Mouse (Mus musculus): ENCODE data around the gene Rxylt1. TPM values are rescaled to one million over a fixed set of nuclear protein-coding genes. Genes with fewer than 3 reads are reported as not detected.

The Rxylt1 gene
- polyA plus RNA-seq, 1 experiment from 2014 or later: 42.8 TPM

- ATAC-seq (ENCODE audit: low FRiP score) (peak; percentile 78), DNase-seq (ENCODE audit: low spot score) (peak; percentile 56)
- Histone ChIP-seq H3K27me3 (ENCODE audit: control insufficient read depth, insufficient read depth, low read length) (no peaks in the 10 kb centered on the region), H3K27ac (peak within 1 kb of the TSS; percentile 92), H3K4me3 (replicated peaks; ENCODE audit: low read length) (peak within 1 kb of the TSS; percentile 76), H3K4me1 (replicated peaks; ENCODE audit: control insufficient read depth, insufficient read depth, low read length) (peaks cover 28% of the 10 kb centered on the region), H3K36me3 (replicated peaks; ENCODE audit: control insufficient read depth, insufficient read depth) (peaks cover 9% of the 10 kb centered on the region; the same call in 1 of the 2 replicates), H3K4me2 (replicated peaks) (peak within 1 kb of the TSS; percentile 67), H3K9me3 (ENCODE audit: control insufficient read depth, low read length) (no peaks in the 10 kb centered on the region), H3K9ac (peak within 1 kb of the TSS; percentile 89)
- WGBS: 0% methylated on average over 38 of the region's 79 CpGs
Observed at GRCm38 (mm10) chr10:122046904-122047726, 50.1 kb downstream of the Rxylt1 start, which contains the start of gene Srgap1. TSS of gene Srgap1 (minus strand) at chr10:122047315.

GRCm38 (mm10) chr10:122046511-122046903, 50.7 kb downstream of the Rxylt1 start:
- Histone ChIP-seq H3K9ac (peak overlapping the region; percentile 89), H3K4me2 (replicated peaks) (peak overlapping the region; percentile 67), H3K36me3 (replicated peaks; ENCODE audit: control insufficient read depth, insufficient read depth) (peaks cover 9% of the 10 kb centered on the region; the same call in 1 of the 2 replicates), H3K4me1 (replicated peaks; ENCODE audit: control insufficient read depth, insufficient read depth, low read length) (peaks cover 28% of the 10 kb centered on the region), H3K27ac (peak overlapping the region; percentile 92), H3K4me3 (replicated peaks; ENCODE audit: low read length) (peak overlapping the region; percentile 76), H3K9me3 (ENCODE audit: control insufficient read depth, low read length) (no peaks in the 10 kb centered on the region), H3K27me3 (ENCODE audit: control insufficient read depth, insufficient read depth, low read length) (no peaks in the 10 kb centered on the region)
- no peak for ATAC-seq (ENCODE audit: low FRiP score)
- no peak for DNase-seq (ENCODE audit: low spot score)
- 0% methylated on average over 13 of the region's 13 CpGs for WGBS

GRCm38 (mm10) chr10:122045946-122046345, 51.2 kb downstream of the Rxylt1 start:
- peaks cover 28% of the 10 kb centered on the region for H3K4me1 ChIP-seq (replicated peaks; ENCODE audit: control insufficient read depth, insufficient read depth, low read length)
- peak; percentile 18; the same call in 1 of the 2 replicates for ATAC-seq (ENCODE audit: low FRiP score)
- peaks cover 9% of the 10 kb centered on the region; the same call in 1 of the 2 replicates for H3K36me3 ChIP-seq (replicated peaks; ENCODE audit: control insufficient read depth, insufficient read depth)
- peak overlapping the region; percentile 76 for H3K4me3 ChIP-seq (replicated peaks; ENCODE audit: low read length)
- peak overlapping the region; percentile 67 for H3K4me2 ChIP-seq (replicated peaks)
- DNase-seq (ENCODE audit: low spot score): no peak
- peak overlapping the region; percentile 89 for H3K9ac ChIP-seq
- H3K9me3 ChIP-seq (ENCODE audit: control insufficient read depth, low read length): no peaks in the 10 kb centered on the region
- H3K27ac ChIP-seq: peak overlapping the region; percentile 92
- no peaks in the 10 kb centered on the region for H3K27me3 ChIP-seq (ENCODE audit: control insufficient read depth, insufficient read depth, low read length)
- WGBS: 4% methylated on average over 9 of the region's 9 CpGs

- peak overlapping the region; percentile 67 for H3K4me2 ChIP-seq (replicated peaks)
- no peaks in the 10 kb centered on the region for H3K27me3 ChIP-seq (ENCODE audit: control insufficient read depth, insufficient read depth, low read length)
- DNase-seq (ENCODE audit: low spot score) (no peak), ATAC-seq (ENCODE audit: low FRiP score) (no peak)
- H3K27ac ChIP-seq: peak overlapping the region; percentile 92
- H3K4me3 ChIP-seq (replicated peaks; ENCODE audit: low read length): peak overlapping the region; percentile 76
- peaks cover 9% of the 10 kb centered on the region; the same call in 1 of the 2 replicates for H3K36me3 ChIP-seq (replicated peaks; ENCODE audit: control insufficient read depth, insufficient read depth)
- peak overlapping the region; percentile 89 for H3K9ac ChIP-seq
- 44% methylated on average over 4 of the region's 4 CpGs for WGBS
- H3K4me1 ChIP-seq (replicated peaks; ENCODE audit: control insufficient read depth, insufficient read depth, low read length): peaks cover 28% of the 10 kb centered on the region
- H3K9me3 ChIP-seq (ENCODE audit: control insufficient read depth, low read length): peaks cover 3% of the 10 kb centered on the region; the same call in 1 of the 2 replicates
Observed at GRCm38 (mm10) chr10:122044926-122045325, 52.2 kb downstream of the Rxylt1 start.

GRCm38 (mm10) chr10:122040372-122040771, 56.8 kb downstream of the Rxylt1 start:
- peaks cover 17% of the 10 kb centered on the region; the same call in 1 of the 2 replicates for H3K36me3 ChIP-seq (replicated peaks; ENCODE audit: control insufficient read depth, insufficient read depth)
- peaks cover 21% of the 10 kb centered on the region for H3K4me1 ChIP-seq (replicated peaks; ENCODE audit: control insufficient read depth, insufficient read depth, low read length)
- H3K27me3 ChIP-seq (ENCODE audit: control insufficient read depth, insufficient read depth, low read length): no peaks in the 10 kb centered on the region
- no peak overlapping the region for H3K4me3 ChIP-seq (replicated peaks; ENCODE audit: low read length)
- no peak for ATAC-seq (ENCODE audit: low FRiP score)
- H3K9me3 ChIP-seq (ENCODE audit: control insufficient read depth, low read length): peaks cover 3% of the 10 kb centered on the region; the same call in 1 of the 2 replicates
- 41% methylated on average over 4 of the region's 4 CpGs for WGBS
- no peak for DNase-seq (ENCODE audit: low spot score)
- no peak overlapping the region for H3K4me2 ChIP-seq (replicated peaks)
- no peak overlapping the region for H3K27ac ChIP-seq
- H3K9ac ChIP-seq: no peak overlapping the region

GRCm38 (mm10) chr10:122039566-122039965, 57.6 kb downstream of the Rxylt1 start:
- no peak for DNase-seq (ENCODE audit: low spot score)
- Histone ChIP-seq H3K9me3 (ENCODE audit: control insufficient read depth, low read length) (peaks cover 3% of the 10 kb centered on the region; the same call in 1 of the 2 replicates), H3K36me3 (replicated peaks; ENCODE audit: control insufficient read depth, insufficient read depth) (peaks cover 17% of the 10 kb centered on the region; the same call in 1 of the 2 replicates), H3K27me3 (ENCODE audit: control insufficient read depth, insufficient read depth, low read length) (no peaks in the 10 kb centered on the region), H3K4me3 (replicated peaks; ENCODE audit: low read length) (no peak overlapping the region), H3K9ac (no peak overlapping the region), H3K4me1 (replicated peaks; ENCODE audit: control insufficient read depth, insufficient read depth, low read length) (peaks cover 17% of the 10 kb centered on the region), H3K4me2 (replicated peaks) (no peak overlapping the region), H3K27ac (no peak overlapping the region)
- 91% methylated on average over 4 of the region's 4 CpGs for WGBS
- no peak for ATAC-seq (ENCODE audit: low FRiP score)

GRCm38 (mm10) chr10:122038554-122038953, 58.6 kb downstream of the Rxylt1 start:
- DNase-seq (ENCODE audit: low spot score): no peak
- ATAC-seq (ENCODE audit: low FRiP score): peak; percentile 73; the same call in 1 of the 2 replicates
- Histone ChIP-seq H3K4me1 (replicated peaks; ENCODE audit: control insufficient read depth, insufficient read depth, low read length) (peaks cover 8% of the 10 kb centered on the region; the same call in 1 of the 2 replicates), H3K4me2 (replicated peaks) (no peak overlapping the region), H3K9me3 (ENCODE audit: control insufficient read depth, low read length) (peaks cover 3% of the 10 kb centered on the region; the same call in 1 of the 2 replicates), H3K27ac (no peak overlapping the region), H3K4me3 (replicated peaks; ENCODE audit: low read length) (no peak overlapping the region), H3K36me3 (replicated peaks; ENCODE audit: control insufficient read depth, insufficient read depth) (peaks cover 17% of the 10 kb centered on the region; the same call in 1 of the 2 replicates), H3K9ac (no peak overlapping the region), H3K27me3 (ENCODE audit: control insufficient read depth, insufficient read depth, low read length) (no peaks in the 10 kb centered on the region)
- 53% methylated on average over 3 of the region's 3 CpGs for WGBS

- H3K4me1 ChIP-seq (replicated peaks; ENCODE audit: control insufficient read depth, insufficient read depth, low read length): no peaks in the 10 kb centered on the region
- no peaks in the 10 kb centered on the region; the same call in 1 of the 2 replicates for H3K9me3 ChIP-seq (ENCODE audit: control insufficient read depth, low read length)
- H3K36me3 ChIP-seq (replicated peaks; ENCODE audit: control insufficient read depth, insufficient read depth): 0 out of 2 replicates have a peak, but pooled peaks cover 8% of the 10 kb centered on the region
- H3K4me2 ChIP-seq (replicated peaks): no peak overlapping the region
- H3K9ac ChIP-seq: no peak overlapping the region
- H3K27me3 ChIP-seq (ENCODE audit: control insufficient read depth, insufficient read depth, low read length): no peaks in the 10 kb centered on the region
- WGBS: 78% methylated on average over 5 of the region's 5 CpGs
- no peak overlapping the region for H3K4me3 ChIP-seq (replicated peaks; ENCODE audit: low read length)
- DNase-seq (ENCODE audit: low spot score) (no peak), ATAC-seq (ENCODE audit: low FRiP score) (no peak)
- no peak overlapping the region for H3K27ac ChIP-seq
Observed at GRCm38 (mm10) chr10:122033271-122033670, 63.9 kb downstream of the Rxylt1 start.

GRCm38 (mm10) chr10:122030420-122030819, 66.8 kb downstream of the Rxylt1 start:
- Histone ChIP-seq H3K36me3 (replicated peaks; ENCODE audit: control insufficient read depth, insufficient read depth) (no peaks in the 10 kb centered on the region), H3K4me3 (replicated peaks; ENCODE audit: low read length) (no peak overlapping the region), H3K4me1 (replicated peaks; ENCODE audit: control insufficient read depth, insufficient read depth, low read length) (no peaks in the 10 kb centered on the region), H3K4me2 (replicated peaks) (no peak overlapping the region), H3K9ac (no peak overlapping the region), H3K27me3 (ENCODE audit: control insufficient read depth, insufficient read depth, low read length) (no peaks in the 10 kb centered on the region), H3K27ac (no peak overlapping the region), H3K9me3 (ENCODE audit: control insufficient read depth, low read length) (no peaks in the 10 kb centered on the region; the same call in 1 of the 2 replicates)
- ATAC-seq (ENCODE audit: low FRiP score): no peak
- DNase-seq (ENCODE audit: low spot score): no peak
- WGBS: 84% methylated on average over 5 of the region's 5 CpGs

Measured in hindbrain, embryonic 14.5 days (tissue).